Comparison of ENCODE assay signal across 8 mouse cellular contexts in genomic region chr15:30029257-30029899, GRCm38 (mm10).
DNase-seq lines count a peak whose midpoint lies in the region; TF ChIP-seq lines count a peak whose summit lies in the region.

No protein-coding gene starts in this region.

- no peak for TF ChIP-seq POLR2A in cortical plate, adult 2 months (IDR thresholded peaks at IDR 0.05; ENCODE audit: extremely low read depth, insufficient read depth, low read length)

- intact Hi-C loops in gastrocnemius, postnatal 14 days (cut with DNase I; ENCODE audit: low total_unique reads) = no loop called here
- intact Hi-C loops in gastrocnemius, postnatal 36 days (cut with DNase I) = no loop called here

- no peaks in the 10 kb centered on the region for H3K36me3 ChIP-seq in splenic B cell, adult 2 months (ENCODE audit: control insufficient read depth, insufficient read depth, low read length, poor library complexity, severe bottlenecking)

- H3K4me1 ChIP-seq in cortical plate, adult 2 months (ENCODE audit: control insufficient read depth, insufficient read depth, low read length) = no peaks in the 10 kb centered on the region

- no peak overlapping the region for H3K27ac ChIP-seq in cortical plate, adult 2 months (ENCODE audit: insufficient read depth, low read length)

- peak; percentile 91 for TF ChIP-seq CTCF in cortical plate, adult 2 months (IDR thresholded peaks at IDR 0.05; ENCODE audit: extremely low read depth, insufficient read depth, low read length)

- no peak overlapping the region for H3K4me3 ChIP-seq in cortical plate, adult 2 months (ENCODE audit: insufficient read depth, low read length)

- H3K27me3 ChIP-seq in splenic B cell, adult 2 months (ENCODE audit: control insufficient read depth, insufficient read depth, low read length, poor library complexity, severe bottlenecking) = no peaks in the 10 kb centered on the region

- DNase-seq in gastrocnemius, postnatal 14 days = peak; percentile 18
- DNase-seq in gastrocnemius, postnatal 36 days = no peak
- DNase-seq in adipocyte (ENCODE audit: low spot score) = peak; percentile 74
- peak; percentile 63 for DNase-seq in heart, postnatal 4 days
- DNase-seq in layer of hippocampus, postnatal 10 days (ENCODE audit: low spot score in 2 of 2) = peak; percentile 77 to 80
- DNase-seq in mesoderm, embryonic 11.5 days (ENCODE audit: low read depth, low spot score) = peak; percentile 70
- peak; percentile 11 for DNase-seq in splenic B cell, adult 2 months (ENCODE audit: low read depth, low spot score)

Comparison
In these comparisons a context has a peak if more than half of its experiments do, and no peak if none do; other contexts are left out.
1. DNase-seq: peak in gastrocnemius, postnatal 14 days (single experiment), adipocyte (single experiment), heart, postnatal 4 days (single experiment), layer of hippocampus, postnatal 10 days (2 of 2), mesoderm, embryonic 11.5 days (single experiment) and splenic B cell, adult 2 months (single experiment); none in gastrocnemius, postnatal 36 days (0 of 2).